Mouse (Mus musculus) kidney, embryonic 14.5 days (tissue): ENCODE measurements around the gene Olfr1145. TPM values are rescaled to one million over a fixed set of nuclear protein-coding genes. Genes with fewer than 3 reads are reported as not detected.

ENCODE experiments used
- ATAC-seq: fragments of 200-750 bp; cut with Nextera tagmentation; 2 replicates; pipeline ENCODE4 v1.8.0; 2017; ENCODE audit warnings: moderate number of reproducible peaks, mild to moderate bottlenecking, moderate TSS enrichment, moderate library complexity; ENCODE audit not compliant: low FRiP score, low TSS enrichment
- H3K27ac ChIP-seq: fragments of 300-500 bp; sonication (generic); 2 replicates; pipeline ENCODE4 v1.5.1; 2014; ENCODE audit warnings: low read depth, mild to moderate bottlenecking, low read length, moderate library complexity, mixed read lengths
- H3K27me3 ChIP-seq: fragments of 300-500 bp; sonication (generic); 2 replicates; pipeline ENCODE4 v1.6.1; 2014; ENCODE audit warnings: mild to moderate bottlenecking, low read length; ENCODE audit not compliant: control insufficient read depth, insufficient read depth
- H3K36me3 ChIP-seq: fragments of 300-500 bp; sonication (generic); 2 replicates; pipeline ENCODE4 v1.6.1; 2014; ENCODE audit warnings: low read length, mixed read lengths; ENCODE audit not compliant: control insufficient read depth, insufficient read depth
- H3K4me1 ChIP-seq: fragments of 300-500 bp; sonication (generic); 2 replicates; pipeline ENCODE4 v1.6.1; 2014; ENCODE audit warnings: low read length, mixed read lengths; ENCODE audit not compliant: control insufficient read depth, insufficient read depth
- H3K4me2 ChIP-seq: fragments of 300-500 bp; sonication (generic); replicated peaks from 2 replicates; pipeline ENCODE4 v1.6.1; 2014; ENCODE audit warnings: low read depth, mild to moderate bottlenecking, low read length
- H3K4me3 ChIP-seq: fragments of 300-500 bp; sonication (generic); 2 replicates; pipeline ENCODE4 v1.5.1; 2014; ENCODE audit warnings: mild to moderate bottlenecking, low read length
- H3K9ac ChIP-seq: fragments of 300-500 bp; sonication (generic); 2 replicates; pipeline ENCODE4 v1.6.1; 2014; ENCODE audit warnings: low read depth, mild to moderate bottlenecking, low read length, moderate library complexity
- H3K9me3 ChIP-seq: fragments of 300-500 bp; sonication (generic); 2 replicates; pipeline ENCODE4 v1.6.1; 2016; ENCODE audit warnings: low read length; ENCODE audit not compliant: control insufficient read depth
- WGBS: fragments of 180-500 bp; shearing (Covaris S2); extraction: QIAGEN DNeasy Blood & Tissue Kit; methylation state at CpG from one replicate; pipeline ENCODE4 v1.1.7; 2014; 5-methylcytosine and 5-hydroxymethylcytosine counted together
- polyA plus RNA-seq: library from polyadenylated mRNA; unstranded; fragments of >200 nt; fragmentation: Nextera tagmentation; extraction: Ambion mirVana; gene quantifications from 2 replicates; pipeline ENCODE4 v1.2.1, GENCODE M21; 2014

The Olfr1145 gene
- not detected in 2 replicates for polyA plus RNA-seq

DNA sequence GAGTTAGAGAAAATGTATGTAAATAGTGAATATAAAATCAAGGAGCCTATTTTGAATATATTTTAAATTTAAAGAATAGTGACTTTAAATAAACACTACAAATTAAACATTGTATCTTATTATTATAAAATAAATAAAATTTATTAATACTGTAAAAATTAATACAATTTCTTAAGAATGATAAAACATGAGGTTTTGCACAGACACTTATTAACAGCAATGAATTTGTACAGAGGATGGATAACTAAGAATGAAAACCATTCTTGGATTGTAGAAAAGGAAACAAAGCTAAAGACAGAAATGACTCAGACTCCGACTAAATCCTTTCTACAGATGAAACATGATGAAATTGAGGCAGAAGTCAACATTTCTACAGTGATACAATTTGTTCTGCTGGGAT, at the start of gene Olfr1145:
TSS of gene Olfr1145 (plus strand) at position 301 of the 400 bp plus-strand sequence.
- H3K9me3 ChIP-seq: no peaks in the 10 kb centered on the region
- H3K4me2 ChIP-seq: no peak within 1 kb of the TSS
- WGBS: 85% methylated on average over 1 of the region's 1 CpGs
- H3K27ac ChIP-seq: no peak within 1 kb of the TSS
- H3K4me1 ChIP-seq: no peaks in the 10 kb centered on the region
- no peak for ATAC-seq
- no peaks in the 10 kb centered on the region for H3K27me3 ChIP-seq
- no peaks in the 10 kb centered on the region for H3K36me3 ChIP-seq
- H3K4me3 ChIP-seq: no peak within 1 kb of the TSS
- no peak within 1 kb of the TSS for H3K9ac ChIP-seq

DNA sequence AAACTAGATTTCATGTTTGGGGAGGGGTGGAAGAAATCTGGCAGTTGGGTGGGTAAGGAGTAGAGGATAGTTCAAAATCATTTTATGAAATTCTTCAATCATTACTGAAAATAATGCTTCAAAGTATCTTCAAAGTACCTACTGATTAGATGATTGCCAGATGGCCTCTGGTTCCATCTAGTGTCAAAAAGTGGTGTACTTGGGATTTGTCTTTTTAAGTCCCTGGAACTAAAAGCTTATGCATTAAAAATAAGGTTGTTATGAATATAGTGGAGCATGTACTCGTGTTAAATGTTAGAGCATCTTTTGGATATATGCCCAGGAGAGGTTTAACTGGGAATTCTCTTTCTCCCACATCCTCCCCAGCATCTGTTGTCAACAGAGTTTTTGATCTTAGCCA, 33.5 kb upstream of the Olfr1145 start:
- Histone ChIP-seq H3K4me1 (no peaks in the 10 kb centered on the region), H3K9me3 (no peaks in the 10 kb centered on the region), H3K4me2 (no peak overlapping the region), H3K27ac (no peak overlapping the region), H3K27me3 (no peaks in the 10 kb centered on the region), H3K4me3 (no peak overlapping the region), H3K36me3 (no peaks in the 10 kb centered on the region), H3K9ac (no peak overlapping the region)
- WGBS: 62% methylated on average over 1 of the region's 1 CpGs
- ATAC-seq: no peak

DNA sequence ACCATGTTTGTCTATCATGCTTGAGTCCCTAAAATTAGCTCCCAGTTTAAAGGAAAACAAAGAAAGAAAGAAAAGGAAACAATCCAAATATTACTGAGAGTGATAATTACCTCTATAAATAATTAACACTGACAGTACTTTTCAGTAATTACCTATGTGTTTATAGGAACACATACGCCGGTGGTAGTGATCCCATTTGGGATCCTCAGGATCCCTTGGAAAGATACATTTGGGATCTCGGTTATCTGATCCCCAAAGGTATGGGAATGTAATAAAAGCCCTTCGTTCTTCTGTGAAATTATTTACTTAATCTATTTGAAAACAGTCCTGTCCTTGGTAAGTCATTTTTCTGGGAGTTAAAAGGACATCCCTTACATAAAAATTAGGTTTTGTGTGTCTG, 30.4 kb upstream of the Olfr1145 start, which contains the start of gene Olfr152:
TSS of gene Olfr152 (plus strand) at position 301 of the 400 bp plus-strand sequence.
- no peak within 1 kb of the TSS for H3K27ac ChIP-seq
- no peaks in the 10 kb centered on the region for H3K27me3 ChIP-seq
- WGBS: 84% methylated on average over 4 of the region's 4 CpGs
- no peaks in the 10 kb centered on the region for H3K9me3 ChIP-seq
- H3K36me3 ChIP-seq: no peaks in the 10 kb centered on the region
- no peak for ATAC-seq
- H3K4me2 ChIP-seq: no peak within 1 kb of the TSS
- H3K4me1 ChIP-seq: no peaks in the 10 kb centered on the region
- H3K4me3 ChIP-seq: no peak within 1 kb of the TSS
- H3K9ac ChIP-seq: no peak within 1 kb of the TSS

DNA sequence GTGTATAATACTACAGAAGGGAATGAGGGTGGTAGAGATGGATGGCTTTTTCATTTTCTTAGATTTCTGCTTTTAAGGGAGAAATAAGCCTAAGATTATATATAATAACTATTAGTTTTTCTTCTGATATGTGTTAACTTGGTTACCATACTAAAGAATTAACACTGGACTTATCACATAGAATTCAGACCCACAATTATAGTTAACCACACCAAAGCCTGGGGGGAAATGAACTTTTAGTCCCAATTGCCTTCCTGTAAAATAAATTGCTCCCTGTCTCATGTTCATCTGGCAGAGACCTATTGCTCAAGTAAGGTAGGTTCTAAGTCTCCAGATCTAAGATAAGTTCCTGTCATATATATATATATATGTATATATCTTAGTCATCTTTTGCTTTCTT, 9.3 kb upstream of the Olfr1145 start, which contains the start of gene Olfr1143:
TSS of gene Olfr1143 (plus strand) at position 301 of the 400 bp plus-strand sequence.
- Histone ChIP-seq H3K4me2 (no peak within 1 kb of the TSS), H3K27me3 (no peaks in the 10 kb centered on the region), H3K27ac (no peak within 1 kb of the TSS), H3K4me3 (no peak within 1 kb of the TSS), H3K4me1 (no peaks in the 10 kb centered on the region), H3K9me3 (no peaks in the 10 kb centered on the region), H3K36me3 (no peaks in the 10 kb centered on the region), H3K9ac (no peak within 1 kb of the TSS)
- ATAC-seq: no peak

DNA sequence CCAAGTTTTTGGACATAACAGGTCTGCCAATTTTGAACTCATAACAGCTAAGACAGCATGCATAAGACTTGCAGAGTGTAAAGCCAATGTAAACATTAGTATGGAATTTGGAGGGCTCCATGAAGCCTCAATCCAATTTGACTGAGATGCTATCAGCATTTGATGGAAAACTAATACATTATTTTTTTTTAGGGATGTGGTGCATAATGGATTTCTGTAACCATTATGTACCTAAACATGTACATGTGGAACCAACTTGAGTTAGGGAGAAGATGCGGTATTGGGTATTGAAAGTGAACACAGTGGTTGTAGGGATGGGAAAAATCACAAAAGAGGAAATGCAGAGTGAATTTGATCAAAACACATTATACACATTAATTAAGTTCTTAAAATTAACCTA, 20.6 kb downstream of the Olfr1145 start, which contains the start of gene Olfr1148:
TSS of gene Olfr1148 (plus strand) at position 301 of the 400 bp plus-strand sequence.
- no peaks in the 10 kb centered on the region for H3K9me3 ChIP-seq
- H3K4me3 ChIP-seq: no peak within 1 kb of the TSS
- no peaks in the 10 kb centered on the region for H3K36me3 ChIP-seq
- H3K27ac ChIP-seq: no peak within 1 kb of the TSS
- H3K4me1 ChIP-seq: no peaks in the 10 kb centered on the region
- 89% methylated on average over 1 of the region's 1 CpGs for WGBS
- no peak within 1 kb of the TSS for H3K4me2 ChIP-seq
- no peaks in the 10 kb centered on the region for H3K27me3 ChIP-seq
- no peak within 1 kb of the TSS for H3K9ac ChIP-seq
- ATAC-seq: no peak

DNA sequence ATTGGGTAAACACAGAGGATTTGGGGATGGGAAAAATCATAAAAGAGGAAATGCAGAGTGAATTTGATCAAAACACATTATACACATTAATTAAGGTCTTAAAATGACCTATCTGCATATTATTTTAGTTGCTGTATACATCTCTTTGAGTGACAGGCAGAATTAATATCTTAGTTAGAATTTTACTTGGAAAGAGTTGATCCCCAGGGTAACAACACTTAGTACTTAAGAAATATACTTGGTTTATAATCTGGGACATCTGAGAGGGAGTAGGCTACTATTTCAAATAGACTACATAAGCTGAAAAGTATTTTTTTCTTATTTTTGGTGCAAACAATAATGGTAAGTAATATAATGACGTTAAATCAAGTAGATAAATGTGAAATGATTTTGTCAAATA, 34.1 kb downstream of the Olfr1145 start, which contains the start of gene Olfr1150-ps1:
TSS of gene Olfr1150-ps1 (plus strand) at position 301 of the 400 bp plus-strand sequence.
- Histone ChIP-seq H3K4me3 (no peak within 1 kb of the TSS), H3K27ac (no peak within 1 kb of the TSS), H3K9me3 (no peaks in the 10 kb centered on the region), H3K27me3 (no peaks in the 10 kb centered on the region), H3K4me2 (no peak within 1 kb of the TSS), H3K9ac (no peak within 1 kb of the TSS), H3K4me1 (no peaks in the 10 kb centered on the region), H3K36me3 (no peaks in the 10 kb centered on the region)
- WGBS: 81% methylated on average over 1 of the region's 1 CpGs
- ATAC-seq: no peak

DNA sequence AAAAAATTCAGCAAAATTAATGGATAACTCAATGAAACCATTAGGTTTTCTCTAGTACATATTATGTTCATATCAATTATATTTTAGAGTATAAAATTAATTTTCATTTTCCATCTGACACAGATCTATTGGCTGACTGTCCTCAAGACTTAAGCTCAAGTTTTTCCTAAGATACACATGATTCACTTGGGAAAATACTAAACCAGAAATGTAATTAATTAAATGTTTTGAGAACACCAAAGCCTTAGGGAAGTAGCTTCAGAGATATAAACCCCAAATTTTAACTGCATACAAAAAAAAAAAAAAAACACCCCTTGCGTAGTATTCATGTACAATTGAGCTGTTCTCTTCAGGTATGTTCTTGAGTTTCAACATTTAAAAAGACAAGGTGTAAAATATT, 45.9 kb downstream of the Olfr1145 start, which contains the start of gene Olfr1151:
TSS of gene Olfr1151 (plus strand) at position 301 of the 400 bp plus-strand sequence.
- Histone ChIP-seq H3K27me3 (no peaks in the 10 kb centered on the region), H3K36me3 (no peaks in the 10 kb centered on the region), H3K4me3 (no peak within 1 kb of the TSS), H3K9me3 (no peaks in the 10 kb centered on the region), H3K9ac (no peak within 1 kb of the TSS), H3K27ac (no peak within 1 kb of the TSS), H3K4me1 (no peaks in the 10 kb centered on the region), H3K4me2 (no peak within 1 kb of the TSS)
- ATAC-seq: no peak
- 96% methylated on average over 1 of the region's 1 CpGs for WGBS

Other genes with a start within 250 kb of the Olfr1145 start
- not detected in 2 replicates for gene Olfr1129, start 235.9 kb upstream of the Olfr1145 start, polyA plus RNA-seq
- not detected in 2 replicates for gene Olfr1130, start 203.6 kb upstream of the Olfr1145 start, polyA plus RNA-seq
- gene Olfr1131, start 182.7 kb upstream of the Olfr1145 start, polyA plus RNA-seq: not detected in 2 replicates
- gene Olfr1132, start 172.3 kb upstream of the Olfr1145 start, polyA plus RNA-seq: not detected in 2 replicates
- not detected in 2 replicates for gene Olfr1133, start 162.4 kb upstream of the Olfr1145 start, polyA plus RNA-seq
- not detected in 2 replicates for gene Olfr1134, start 151.4 kb upstream of the Olfr1145 start, polyA plus RNA-seq
- not detected in 2 replicates for gene Olfr1135, start 136.2 kb upstream of the Olfr1145 start, polyA plus RNA-seq
- gene Olfr1136, start 115.9 kb upstream of the Olfr1145 start, polyA plus RNA-seq: not detected in 2 replicates
- not detected in 2 replicates for gene Olfr1137, start 96.6 kb upstream of the Olfr1145 start, polyA plus RNA-seq
- not detected in 2 replicates for gene Olfr1138, start 69.8 kb upstream of the Olfr1145 start, polyA plus RNA-seq
- gene Olfr1140, start 66.1 kb upstream of the Olfr1145 start, polyA plus RNA-seq: not detected in 2 replicates
- not detected in 2 replicates for gene Olfr1141, start 55.8 kb upstream of the Olfr1145 start, polyA plus RNA-seq
- not detected in 2 replicates for gene Olfr152, start 30.3 kb upstream of the Olfr1145 start, polyA plus RNA-seq
- not detected in 2 replicates for gene Olfr1143, start 9.2 kb upstream of the Olfr1145 start, polyA plus RNA-seq
- gene Olfr1148, start 20.7 kb downstream of the Olfr1145 start, polyA plus RNA-seq: not detected in 2 replicates
- gene Olfr1150-ps1, start 34.2 kb downstream of the Olfr1145 start, polyA plus RNA-seq: not detected in 2 replicates
- not detected in 2 replicates for gene Olfr1151, start 46.0 kb downstream of the Olfr1145 start, polyA plus RNA-seq
- gene Olfr1152, start 56.7 kb downstream of the Olfr1145 start, polyA plus RNA-seq: not detected in 2 replicates
- not detected in 2 replicates for gene Olfr1153, start 85.1 kb downstream of the Olfr1145 start, polyA plus RNA-seq
- gene Olfr1154, start 95.3 kb downstream of the Olfr1145 start, polyA plus RNA-seq: not detected in 2 replicates
- not detected in 2 replicates for gene Olfr1155, start 135.3 kb downstream of the Olfr1145 start, polyA plus RNA-seq
- gene Olfr1156, start 143.3 kb downstream of the Olfr1145 start, polyA plus RNA-seq: not detected in 2 replicates
- gene Olfr1157, start 158.5 kb downstream of the Olfr1145 start, polyA plus RNA-seq: not detected in 2 replicates
- gene Olfr74, start 164.8 kb downstream of the Olfr1145 start, polyA plus RNA-seq: not detected in 2 replicates
- gene Olfr1158, start 180.3 kb downstream of the Olfr1145 start, polyA plus RNA-seq: not detected in 2 replicates
- not detected in 2 replicates for gene Olfr1160, start 198.4 kb downstream of the Olfr1145 start, polyA plus RNA-seq
- not detected in 2 replicates for gene Olfr1161, start 213.0 kb downstream of the Olfr1145 start, polyA plus RNA-seq
- not detected in 2 replicates for gene Olfr73, start 227.9 kb downstream of the Olfr1145 start, polyA plus RNA-seq
- gene Olfr1162, start 241.3 kb downstream of the Olfr1145 start, polyA plus RNA-seq: not detected in 2 replicates